Mouse (Mus musculus) stomach, embryonic 16.5 days (tissue): Measurements from ENCODE around the gene Zfp646. TPM values are rescaled to one million over a fixed set of nuclear protein-coding genes. Genes with fewer than 3 reads are reported as not detected.

Experiments
- ATAC-seq: fragments of 200-750 bp; cut with Nextera tagmentation; 2 replicates; pipeline ENCODE4 v1.8.0; 2017; ENCODE audit warnings: moderate number of reproducible peaks, moderate TSS enrichment; ENCODE audit not compliant: insufficient read depth, low FRiP score
- H3K27ac ChIP-seq: fragments of 300-500 bp; sonication (generic); 2 replicates; pipeline ENCODE4 v1.5.1; 2014; ENCODE audit warnings: low read length
- H3K27me3 ChIP-seq: fragments of 300-500 bp; sonication (generic); 2 replicates; pipeline ENCODE4 v1.6.1; 2014; ENCODE audit warnings: low read length, control low read depth, mixed read lengths; ENCODE audit not compliant: control insufficient read depth, insufficient read depth
- H3K36me3 ChIP-seq: fragments of 300-500 bp; sonication (generic); 2 replicates; pipeline ENCODE4 v1.6.1; 2014; ENCODE audit warnings: low read length; ENCODE audit not compliant: control insufficient read depth, insufficient read depth
- H3K4me1 ChIP-seq: fragments of 300-500 bp; sonication (generic); 2 replicates; pipeline ENCODE4 v1.6.1; 2014; ENCODE audit warnings: low read length, control low read depth, mixed read lengths; ENCODE audit not compliant: control insufficient read depth, insufficient read depth
- H3K4me2 ChIP-seq: fragments of 300-500 bp; sonication (generic); 2 replicates; pipeline ENCODE4 v1.6.1; 2014; ENCODE audit warnings: low read depth, low read length, mixed read lengths
- H3K4me3 ChIP-seq: fragments of 300-500 bp; sonication (generic); replicated peaks from 2 replicates; pipeline ENCODE4 v1.5.1; 2014; ENCODE audit warnings: mild to moderate bottlenecking, low read length
- H3K9ac ChIP-seq: fragments of 300-500 bp; sonication (generic); 2 replicates; pipeline ENCODE4 v1.6.1; 2014; ENCODE audit warnings: low read length
- H3K9me3 ChIP-seq: fragments of 300-500 bp; sonication (generic); replicated peaks from 2 replicates; pipeline ENCODE4 v1.6.1; 2016; ENCODE audit warnings: low read length, control low read depth; ENCODE audit not compliant: control insufficient read depth
- WGBS: fragments of 180-500 bp; shearing (Covaris S2); extraction: QIAGEN DNeasy Blood & Tissue Kit; methylation state at CpG from one replicate; pipeline ENCODE4 v1.1.7; 2014; 5-methylcytosine and 5-hydroxymethylcytosine counted together
- polyA plus RNA-seq: library from polyadenylated mRNA; unstranded; fragments of >200 nt; fragmentation: Nextera tagmentation; extraction: Ambion mirVana; gene quantifications from 2 replicates; pipeline ENCODE4 v1.2.1, GENCODE M21; 2015

Zfp646 gene
- polyA plus RNA-seq, 1 experiment from 2014 or later: 11.2 TPM

- peak; percentile 92 for ATAC-seq
- H3K4me2 ChIP-seq: peak within 1 kb of the TSS; percentile 89
- 6% methylated on average over 38 of the region's 38 CpGs for WGBS
- H3K27me3 ChIP-seq: no peaks in the 10 kb centered on the region
- H3K4me3 ChIP-seq: peak within 1 kb of the TSS; percentile 61
- H3K27ac ChIP-seq: peak within 1 kb of the TSS; percentile 59
- H3K9ac ChIP-seq: peak within 1 kb of the TSS; percentile 93
- H3K36me3 ChIP-seq: peaks cover 26% of the 10 kb centered on the region
- peaks cover 9% of the 10 kb centered on the region for H3K4me1 ChIP-seq
- H3K9me3 ChIP-seq: no peaks in the 10 kb centered on the region
Measured at GRCm38 (mm10) chr7:127903971-127904796, 28.2 kb downstream of the Zfp646 start, which contains the start of gene Bckdk. Bckdk (plus strand) TSS chr7:127904082.

GRCm38 (mm10) chr7:127907939-127908338 lies 31.9 kb downstream of the Zfp646 start:
- Histone ChIP-seq H3K36me3 (peaks cover 26% of the 10 kb centered on the region), H3K4me1 (peaks cover 13% of the 10 kb centered on the region), H3K4me2 (no peak overlapping the region), H3K27ac (no peak overlapping the region), H3K27me3 (no peaks in the 10 kb centered on the region), H3K9ac (no peak overlapping the region), H3K4me3 (no peak overlapping the region), H3K9me3 (no peaks in the 10 kb centered on the region)
- no peak for ATAC-seq
- 94% methylated on average over 12 of the region's 12 CpGs for whole genome bisulfite sequencing

- no peaks in the 10 kb centered on the region for H3K27me3 ChIP-seq
- no peak overlapping the region for H3K4me2 ChIP-seq
- no peak overlapping the region for H3K9ac ChIP-seq
- H3K4me3 ChIP-seq: no peak overlapping the region
- H3K36me3 ChIP-seq: peaks cover 26% of the 10 kb centered on the region
- H3K9me3 ChIP-seq: no peaks in the 10 kb centered on the region
- 88% methylated on average over 4 of the region's 4 CpGs for WGBS
- no peak overlapping the region for H3K27ac ChIP-seq
- peaks cover 17% of the 10 kb centered on the region for H3K4me1 ChIP-seq
- no peak for ATAC-seq
Measured at GRCm38 (mm10) chr7:127908656-127909055, 32.6 kb downstream of the Zfp646 start.

- H3K36me3 ChIP-seq: peaks cover 19% of the 10 kb centered on the region
- no peaks in the 10 kb centered on the region for H3K9me3 ChIP-seq
- peak; percentile 95 for ATAC-seq
- peak within 1 kb of the TSS; percentile 93 for H3K9ac ChIP-seq
- WGBS: under 1% methylated on average over 40 of the region's 40 CpGs
- H3K27ac ChIP-seq: peak within 1 kb of the TSS; percentile 94
- H3K4me3 ChIP-seq: peak within 1 kb of the TSS; percentile 99
- H3K4me2 ChIP-seq: peak within 1 kb of the TSS; percentile 88
- peaks cover 8% of the 10 kb centered on the region for H3K4me1 ChIP-seq
- no peaks in the 10 kb centered on the region for H3K27me3 ChIP-seq
Measured at GRCm38 (mm10) chr7:127912190-127912871, 36.3 kb downstream of the Zfp646 start, which contains the start of gene Kat8. Kat8 (plus strand) TSS chr7:127912516.

- ATAC-seq: no peak
- WGBS: 12% methylated on average over 4 of the region's 4 CpGs
- Histone ChIP-seq H3K27ac (peak overlapping the region; percentile 94), H3K27me3 (no peaks in the 10 kb centered on the region), H3K4me1 (peaks cover 8% of the 10 kb centered on the region), H3K4me3 (peak overlapping the region; percentile 99), H3K9ac (peak overlapping the region; percentile 93), H3K4me2 (peak overlapping the region; percentile 88), H3K36me3 (peaks cover 14% of the 10 kb centered on the region), H3K9me3 (no peaks in the 10 kb centered on the region)
Measured at GRCm38 (mm10) chr7:127912938-127913337, 36.9 kb downstream of the Zfp646 start.

- peaks cover 8% of the 10 kb centered on the region; the same call in 1 of the 2 replicates for H3K36me3 ChIP-seq
- 91% methylated on average over 12 of the region's 12 CpGs for WGBS
- H3K4me1 ChIP-seq: peaks cover 8% of the 10 kb centered on the region
- no peak overlapping the region for H3K4me3 ChIP-seq
- H3K9ac ChIP-seq: no peak overlapping the region
- ATAC-seq: no peak
- no peaks in the 10 kb centered on the region for H3K9me3 ChIP-seq
- H3K27me3 ChIP-seq: no peaks in the 10 kb centered on the region
- no peak overlapping the region for H3K27ac ChIP-seq
- H3K4me2 ChIP-seq: no peak overlapping the region
Measured at GRCm38 (mm10) chr7:127915293-127915692, 39.3 kb downstream of the Zfp646 start.

GRCm38 (mm10) chr7:127918203-127918602 lies 42.2 kb downstream of the Zfp646 start:
- Histone ChIP-seq H3K4me2 (no peak overlapping the region), H3K4me1 (peaks cover 6% of the 10 kb centered on the region; the same call in 1 of the 2 replicates), H3K4me3 (no peak overlapping the region), H3K36me3 (peaks cover 8% of the 10 kb centered on the region; the same call in 1 of the 2 replicates), H3K27me3 (no peaks in the 10 kb centered on the region), H3K9me3 (no peaks in the 10 kb centered on the region), H3K27ac (no peak overlapping the region), H3K9ac (no peak overlapping the region)
- WGBS: 56% methylated on average over 3 of the region's 3 CpGs
- ATAC-seq: no peak

- H3K4me1 ChIP-seq: peaks cover 5% of the 10 kb centered on the region
- H3K4me2 ChIP-seq: no peak overlapping the region
- WGBS: 74% methylated on average over 7 of the region's 7 CpGs
- peaks cover 8% of the 10 kb centered on the region; the same call in 1 of the 2 replicates for H3K36me3 ChIP-seq
- ATAC-seq: no peak
- H3K9me3 ChIP-seq: no peaks in the 10 kb centered on the region
- H3K4me3 ChIP-seq: no peak overlapping the region
- H3K27ac ChIP-seq: no peak overlapping the region
- H3K9ac ChIP-seq: no peak overlapping the region
- no peaks in the 10 kb centered on the region for H3K27me3 ChIP-seq
Measured at GRCm38 (mm10) chr7:127919290-127919689, 43.3 kb downstream of the Zfp646 start.

GRCm38 (mm10) chr7:127921516-127921915 lies 45.5 kb downstream of the Zfp646 start:
- Histone ChIP-seq H3K4me3 (no peak overlapping the region), H3K4me2 (no peak overlapping the region), H3K36me3 (peaks cover 5% of the 10 kb centered on the region), H3K4me1 (peaks cover 5% of the 10 kb centered on the region), H3K27ac (no peak overlapping the region), H3K9me3 (no peaks in the 10 kb centered on the region), H3K27me3 (no peaks in the 10 kb centered on the region), H3K9ac (no peak overlapping the region)
- 59% methylated on average over 8 of the region's 8 CpGs for WGBS
- no peak for ATAC-seq
